Mouse (Mus musculus) embryonic facial prominence, embryonic 14.5 days (tissue): Measurements from ENCODE around the gene Lkaaear1. TPM values are rescaled to one million over a fixed set of nuclear protein-coding genes. Genes with fewer than 3 reads are reported as not detected.

Source experiments
- ATAC-seq: fragments of 200-750 bp; cut with Nextera tagmentation; 2 replicates; pipeline ENCODE4 v1.8.0; 2017; ENCODE audit warnings: low read depth, moderate number of reproducible peaks, moderate TSS enrichment
- DNase-seq: peaks from one replicate; pipeline ENCODE4 v3.0.0-alpha.2; 2015; ENCODE audit warnings: low spot score
- H3K27ac ChIP-seq: fragments of 300-500 bp; sonication (generic); replicated peaks from 2 replicates; pipeline ENCODE4 v1.5.1; 2014; ENCODE audit warnings: low read depth, mild to moderate bottlenecking, low read length, moderate library complexity
- H3K27me3 ChIP-seq: fragments of 300-500 bp; sonication (generic); replicated peaks from 2 replicates; pipeline ENCODE4 v1.6.1; 2014; ENCODE audit warnings: low read length; ENCODE audit not compliant: control insufficient read depth, insufficient read depth
- H3K36me3 ChIP-seq: fragments of 300-500 bp; sonication (generic); 2 replicates; pipeline ENCODE4 v1.6.1; 2014; ENCODE audit warnings: low read length, mixed read lengths; ENCODE audit not compliant: control insufficient read depth, insufficient read depth
- H3K4me1 ChIP-seq: fragments of 300-500 bp; sonication (generic); 2 replicates; pipeline ENCODE4 v1.6.1; 2014; ENCODE audit warnings: antibody characterized with exemption, low read length; ENCODE audit not compliant: control insufficient read depth, insufficient read depth
- H3K4me2 ChIP-seq: fragments of 300-500 bp; sonication (generic); 2 replicates; pipeline ENCODE4 v1.6.1; 2014; ENCODE audit warnings: low read depth, mild to moderate bottlenecking, low read length, moderate library complexity, mixed read lengths
- H3K4me3 ChIP-seq: fragments of 300-500 bp; sonication (generic); 2 replicates; pipeline ENCODE4 v1.5.1; 2014; ENCODE audit warnings: low read depth, mild to moderate bottlenecking, low read length
- H3K9ac ChIP-seq: fragments of 300-500 bp; sonication (generic); 2 replicates; pipeline ENCODE4 v1.6.1; 2014; ENCODE audit warnings: low read depth, mild to moderate bottlenecking, low read length, moderate library complexity, mixed read lengths
- H3K9me3 ChIP-seq: fragments of 300-500 bp; sonication (generic); 2 replicates; pipeline ENCODE4 v1.6.1; 2016; ENCODE audit warnings: low read length; ENCODE audit not compliant: control insufficient read depth
- WGBS: fragments of 180-500 bp; shearing (Covaris S2); extraction: QIAGEN DNeasy Blood & Tissue Kit; methylation state at CpG from one replicate; pipeline ENCODE4 v1.1.7; 2014; 5-methylcytosine and 5-hydroxymethylcytosine counted together
- polyA plus RNA-seq: library from polyadenylated mRNA; unstranded; fragments of >200 nt; fragmentation: Nextera tagmentation; extraction: Ambion mirVana; gene quantifications from 2 replicates; pipeline ENCODE4 v1.2.1, GENCODE M21; 2014

Lkaaear1 gene
- polyA plus RNA-seq, 1 experiment from 2014 or later = not detected

DNA sequence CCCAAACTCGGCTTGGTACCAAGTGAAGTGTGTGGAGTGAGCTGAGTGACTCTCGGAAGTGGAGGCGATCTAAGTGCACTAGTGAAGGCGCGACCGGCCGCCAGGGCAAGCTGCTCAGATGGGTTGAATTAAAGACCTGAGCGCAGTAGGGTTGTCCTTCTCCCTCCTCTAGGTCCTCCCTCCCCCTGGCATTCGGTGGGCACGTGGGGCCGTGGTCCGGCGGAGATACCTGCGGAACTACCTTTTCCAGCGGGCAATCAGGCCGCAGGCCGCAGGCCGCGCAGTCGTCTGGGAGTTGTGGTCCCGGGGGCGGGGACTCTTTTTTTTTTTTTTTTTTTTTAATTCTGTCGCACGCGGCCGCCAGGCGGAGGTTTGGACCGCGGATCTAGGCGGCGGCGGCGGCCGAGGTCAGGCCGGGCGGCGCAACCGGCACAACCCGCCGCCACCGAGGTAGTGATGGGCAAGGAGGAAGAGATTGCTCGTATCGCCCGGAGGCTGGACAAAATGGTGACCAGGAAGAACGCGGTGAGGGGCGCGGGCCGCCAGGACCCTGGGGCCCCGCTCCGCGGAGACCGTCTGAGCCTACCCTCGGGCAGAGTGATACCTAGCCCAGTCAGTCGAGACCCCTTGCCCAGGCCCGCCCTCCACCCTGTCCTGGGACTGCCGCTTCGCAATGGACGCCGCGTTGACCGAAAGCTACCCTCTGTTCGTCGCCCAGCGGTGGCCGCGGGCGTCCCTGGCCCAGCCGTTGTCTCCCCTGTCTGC, 18.1 kb downstream of the Lkaaear1 start, which contains the start of gene Tcea2:
Gene Tcea2 (plus strand): TSS at position 360 of the 765 bp plus-strand sequence.
- no peaks in the 10 kb centered on the region for H3K36me3 ChIP-seq
- peak within 1 kb of the TSS; percentile 91 for H3K4me2 ChIP-seq
- H3K4me3 ChIP-seq = peak within 1 kb of the TSS; percentile 77
- no peaks in the 10 kb centered on the region for H3K9me3 ChIP-seq
- H3K27me3 ChIP-seq = no peaks in the 10 kb centered on the region
- ATAC-seq (peak; percentile 58), DNase-seq (peak; percentile 83)
- peak within 1 kb of the TSS; percentile 88 for H3K9ac ChIP-seq
- WGBS = 0% methylated on average over 58 of the region's 69 CpGs
- peak within 1 kb of the TSS; percentile 54 for H3K27ac ChIP-seq
- H3K4me1 ChIP-seq = peaks cover 9% of the 10 kb centered on the region; the same call in 1 of the 2 replicates

DNA sequence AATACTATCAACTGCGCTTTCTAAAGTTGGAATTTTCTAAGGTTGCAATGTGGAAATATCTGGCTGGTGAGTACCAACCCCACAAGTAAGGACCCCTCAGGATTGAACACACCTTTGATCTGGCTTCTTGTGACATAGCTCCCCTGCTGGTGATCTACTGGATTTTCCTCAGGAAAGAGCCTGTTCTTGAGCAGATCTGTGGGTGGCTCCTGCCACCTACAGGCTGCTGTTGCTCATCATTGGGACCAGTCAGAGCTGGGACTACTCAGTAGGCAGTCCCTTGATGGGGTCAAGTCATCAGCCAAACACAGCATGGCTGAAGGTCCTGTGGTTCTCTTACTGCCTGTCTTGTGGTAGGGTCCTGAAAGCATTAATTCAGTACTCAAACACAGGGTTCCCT, 19.5 kb downstream of the Lkaaear1 start:
- ATAC-seq = peak; percentile 81
- Histone ChIP-seq H3K9me3 (no peaks in the 10 kb centered on the region), H3K4me2 (no peak overlapping the region), H3K36me3 (no peaks in the 10 kb centered on the region), H3K4me1 (peaks cover 13% of the 10 kb centered on the region; the same call in 1 of the 2 replicates), H3K27me3 (0 out of 2 replicates have a peak, but pooled peaks cover 1% of the 10 kb centered on the region), H3K27ac (no peak overlapping the region), H3K4me3 (no peak overlapping the region), H3K9ac (no peak overlapping the region)
- peak; percentile 93 for DNase-seq
- 55% methylated on average over 1 of the region's 1 CpGs for WGBS

DNA sequence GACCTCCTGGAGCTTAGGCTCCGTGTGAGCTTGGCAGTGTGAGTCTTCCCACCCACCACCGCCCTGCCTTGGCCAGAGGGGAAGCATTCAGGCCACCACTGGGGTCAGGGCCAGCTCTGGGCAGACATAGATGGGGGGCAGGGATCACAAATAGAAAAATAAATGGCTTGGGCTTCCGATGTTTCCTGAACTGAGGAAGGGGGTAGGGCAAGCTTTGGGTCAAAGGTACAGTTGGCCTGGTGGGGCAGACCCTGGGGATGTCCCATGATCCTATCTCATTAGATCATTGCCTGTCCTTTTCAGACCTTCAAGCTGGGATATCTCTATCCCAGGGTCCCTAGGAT, 20.5 kb downstream of the Lkaaear1 start:
- no peaks in the 10 kb centered on the region for H3K36me3 ChIP-seq
- peaks cover 13% of the 10 kb centered on the region; the same call in 1 of the 2 replicates for H3K4me1 ChIP-seq
- no peaks in the 10 kb centered on the region for H3K9me3 ChIP-seq
- no peak overlapping the region for H3K4me2 ChIP-seq
- ATAC-seq (no peak), DNase-seq (no peak)
- no peak overlapping the region for H3K4me3 ChIP-seq
- WGBS = 51% methylated on average over 3 of the region's 3 CpGs
- H3K9ac ChIP-seq = no peak overlapping the region
- no peak overlapping the region; the same call in 1 of the 2 replicates for H3K27ac ChIP-seq
- peaks cover 10% of the 10 kb centered on the region for H3K27me3 ChIP-seq

DNA sequence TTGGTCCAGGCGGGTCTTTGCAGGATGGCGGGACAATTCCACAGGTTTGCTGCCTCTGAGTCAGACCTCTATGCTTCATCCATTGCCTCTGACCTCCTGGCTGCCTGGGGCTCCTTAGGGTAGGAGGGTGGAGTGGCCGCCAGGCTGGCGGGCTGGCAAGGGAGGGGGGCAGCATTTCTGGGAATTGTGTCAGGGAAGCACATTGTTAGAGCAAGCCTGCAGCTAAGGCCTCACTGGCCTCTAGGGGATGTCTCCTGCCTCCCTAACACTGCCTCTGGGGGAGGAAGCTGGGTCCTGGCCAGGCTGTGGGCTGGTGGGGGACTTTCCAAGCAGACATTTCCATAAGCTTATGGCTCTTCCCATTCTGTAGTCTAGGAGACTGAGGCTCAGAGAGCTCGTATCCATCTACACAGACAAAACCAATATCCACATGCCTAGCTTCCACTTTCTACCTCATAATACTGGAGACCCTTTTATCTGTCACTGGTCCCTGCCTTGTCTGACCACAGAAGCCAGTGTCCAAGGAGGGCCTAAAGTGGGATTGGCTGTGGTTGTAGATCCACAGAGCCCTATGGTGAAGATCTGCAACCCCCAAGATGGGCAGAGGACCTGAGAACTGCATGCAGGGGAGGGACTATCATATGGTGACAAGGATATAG, 21.0 kb downstream of the Lkaaear1 start:
- WGBS = 55% methylated on average over 5 of the region's 5 CpGs
- H3K4me3 ChIP-seq = no peak overlapping the region
- H3K9me3 ChIP-seq = no peaks in the 10 kb centered on the region
- no peaks in the 10 kb centered on the region for H3K36me3 ChIP-seq
- DNase-seq (peak; percentile 16), ATAC-seq (no peak)
- no peak overlapping the region for H3K9ac ChIP-seq
- no peak overlapping the region for H3K4me2 ChIP-seq
- H3K4me1 ChIP-seq = peaks cover 13% of the 10 kb centered on the region; the same call in 1 of the 2 replicates
- no peak overlapping the region for H3K27ac ChIP-seq
- peaks cover 15% of the 10 kb centered on the region for H3K27me3 ChIP-seq

DNA sequence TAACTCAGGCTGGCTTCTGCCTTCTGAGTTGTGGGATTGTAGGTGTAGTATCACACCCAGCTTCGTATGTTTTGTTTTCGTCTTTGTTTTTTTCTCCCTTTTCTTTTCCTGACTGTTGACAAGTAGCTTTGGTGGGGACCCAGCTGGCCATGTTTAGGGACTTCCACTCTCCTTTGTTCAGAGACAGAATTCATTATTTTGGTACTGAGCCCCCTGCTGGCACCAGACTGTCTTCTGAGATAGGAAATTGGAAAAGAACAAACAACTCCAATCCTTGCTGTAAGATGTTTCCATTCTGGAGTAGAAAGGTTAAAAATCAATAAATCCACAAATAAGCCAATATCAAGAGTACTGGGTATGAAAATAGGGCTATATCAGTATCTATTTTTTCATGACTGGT, 21.8 kb downstream of the Lkaaear1 start:
- peak overlapping the region; percentile 36; the same call in 1 of the 2 replicates for H3K27ac ChIP-seq
- H3K9me3 ChIP-seq = no peaks in the 10 kb centered on the region
- peaks cover 13% of the 10 kb centered on the region; the same call in 1 of the 2 replicates for H3K4me1 ChIP-seq
- H3K9ac ChIP-seq = no peak overlapping the region
- DNase-seq (peak; percentile 47), ATAC-seq (no peak)
- H3K4me3 ChIP-seq = no peak overlapping the region
- no peak overlapping the region for H3K4me2 ChIP-seq
- WGBS = 47% methylated on average over 2 of the region's 2 CpGs
- H3K36me3 ChIP-seq = no peaks in the 10 kb centered on the region
- H3K27me3 ChIP-seq = peaks cover 23% of the 10 kb centered on the region

DNA sequence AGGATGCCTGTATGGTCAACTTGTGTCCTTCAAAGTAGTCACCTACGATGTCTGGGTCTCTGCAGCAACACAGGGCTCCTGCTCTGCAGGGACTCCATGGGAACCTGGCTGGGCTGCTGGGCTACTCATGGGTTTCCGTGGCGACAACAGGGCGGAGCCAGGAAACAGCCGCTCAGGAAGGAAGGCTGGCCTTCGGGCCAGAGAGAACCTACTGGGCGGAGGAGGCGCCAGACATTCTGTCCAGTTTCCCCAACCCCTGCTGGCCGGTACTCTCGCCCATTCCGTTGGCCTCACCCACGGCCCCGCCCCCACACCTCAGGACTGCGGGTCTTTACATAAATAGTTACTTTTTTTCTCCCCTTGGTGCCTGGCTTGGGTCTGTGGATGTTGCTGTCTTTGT, 22.8 kb downstream of the Lkaaear1 start:
- ATAC-seq = no peak
- Histone ChIP-seq H3K9me3 (no peaks in the 10 kb centered on the region), H3K4me2 (peak overlapping the region; percentile 39), H3K27me3 (peaks cover 32% of the 10 kb centered on the region), H3K4me3 (no peak overlapping the region; the same call in 1 of the 2 replicates), H3K27ac (no peak overlapping the region), H3K9ac (peak overlapping the region; percentile 28; the same call in 1 of the 2 replicates), H3K36me3 (no peaks in the 10 kb centered on the region), H3K4me1 (0 out of 2 replicates have a peak, but pooled peaks cover 15% of the 10 kb centered on the region)
- WGBS = 7% methylated on average over 14 of the region's 14 CpGs
- DNase-seq = peak; percentile 69

DNA sequence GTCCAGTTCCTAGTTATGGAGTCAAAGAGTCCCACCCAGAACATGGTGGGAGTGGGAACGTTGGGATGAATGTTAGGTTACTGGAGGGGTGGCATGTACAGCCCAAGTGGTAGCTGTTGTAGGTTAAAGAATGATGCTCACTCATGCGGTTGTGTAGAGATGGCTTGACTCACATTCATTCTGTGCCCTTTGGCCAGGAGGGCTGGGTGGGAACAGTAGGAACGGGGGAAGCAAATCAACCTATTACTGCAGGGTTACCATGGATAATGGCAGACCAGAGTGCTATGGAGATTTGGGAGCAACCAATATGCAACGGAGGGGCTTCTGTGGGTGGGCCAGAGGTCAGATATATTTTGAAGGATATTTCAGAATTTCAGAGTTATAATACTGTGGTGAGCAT, 23.3 kb downstream of the Lkaaear1 start:
- Histone ChIP-seq H3K4me3 (no peak overlapping the region), H3K9ac (no peak overlapping the region), H3K36me3 (no peaks in the 10 kb centered on the region), H3K9me3 (no peaks in the 10 kb centered on the region), H3K4me1 (0 out of 2 replicates have a peak, but pooled peaks cover 17% of the 10 kb centered on the region), H3K27me3 (peaks cover 38% of the 10 kb centered on the region), H3K4me2 (no peak overlapping the region), H3K27ac (no peak overlapping the region)
- ATAC-seq = no peak
- 87% methylated on average over 4 of the region's 4 CpGs for WGBS
- DNase-seq = no peak

DNA sequence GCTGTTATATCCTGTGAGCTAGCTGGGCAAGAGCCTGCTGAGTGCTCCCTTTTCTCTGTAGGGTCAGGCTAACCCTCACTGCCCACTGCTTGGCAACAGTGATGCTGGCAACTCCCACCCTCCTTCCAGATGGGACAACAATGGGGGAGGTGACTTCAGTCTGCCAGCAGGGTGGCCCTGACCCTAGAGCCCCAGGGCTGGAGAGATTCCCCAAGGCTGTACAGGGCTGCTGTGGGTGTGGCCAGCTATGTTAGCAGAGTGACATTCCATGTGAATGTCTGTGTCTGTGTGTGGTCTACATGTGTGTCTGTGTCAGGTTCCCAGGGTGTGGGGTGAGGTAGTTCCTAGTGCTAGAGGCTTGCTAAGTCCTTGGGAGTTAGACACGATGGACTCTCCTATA, 24.7 kb downstream of the Lkaaear1 start:
- peak overlapping the region; percentile 58; the same call in 1 of the 2 replicates for H3K27ac ChIP-seq
- ATAC-seq (no peak), DNase-seq (peak; percentile 29)
- 25% methylated on average over 1 of the region's 1 CpGs for WGBS
- no peaks in the 10 kb centered on the region for H3K9me3 ChIP-seq
- no peak overlapping the region for H3K9ac ChIP-seq
- H3K4me1 ChIP-seq = 0 out of 2 replicates have a peak, but pooled peaks cover 17% of the 10 kb centered on the region
- no peak overlapping the region for H3K4me2 ChIP-seq
- no peak overlapping the region for H3K4me3 ChIP-seq
- H3K36me3 ChIP-seq = no peaks in the 10 kb centered on the region
- H3K27me3 ChIP-seq = peaks cover 52% of the 10 kb centered on the region
